Mouse (Mus musculus) ovary, postnatal 36 days (tissue): ENCODE data around the gene Tmem86b.

Experiments used
- DNase-seq: peaks from one replicate; pipeline ENCODE4 v3.0.0; 2022; ENCODE audit warnings: low spot score, mixed read lengths

Tmem86b gene

DNA sequence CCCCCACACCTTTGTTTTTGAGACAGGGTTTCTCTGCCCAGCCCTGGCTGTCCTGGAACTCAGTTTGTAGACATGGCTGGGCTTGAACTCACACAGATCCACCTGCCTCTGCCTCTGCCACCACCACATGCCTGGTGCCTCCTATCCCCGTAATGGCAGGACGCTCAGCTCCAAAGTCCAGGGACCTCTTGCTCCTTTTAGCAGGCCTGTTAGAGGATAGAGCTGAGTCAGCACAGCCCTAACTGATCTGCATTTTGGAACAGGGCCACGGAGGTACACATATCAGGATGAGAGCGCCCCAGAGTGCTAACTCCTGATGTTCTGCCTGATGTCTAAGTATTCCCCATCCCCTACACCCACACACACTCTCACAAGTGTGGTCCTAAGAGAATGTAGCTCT is at the start of gene Tmem86b:
Gene Tmem86b, minus strand, starts transcription at position 392 of the 400 bp plus-strand sequence.
- no peak for DNase-seq

- no peak for DNase-seq
Measured at GRCm38 (mm10) chr7:4675200-4675599, 44.0 kb upstream of the Tmem86b start.

GRCm38 (mm10) chr7:4674114-4674731 is 43.0 kb upstream of the Tmem86b start:
- DNase-seq = no peak

GRCm38 (mm10) chr7:4671956-4672355 is 40.7 kb upstream of the Tmem86b start:
- no peak for DNase-seq

- no peak for DNase-seq
Measured at GRCm38 (mm10) chr7:4670655-4671255, 39.5 kb upstream of the Tmem86b start.

DNA sequence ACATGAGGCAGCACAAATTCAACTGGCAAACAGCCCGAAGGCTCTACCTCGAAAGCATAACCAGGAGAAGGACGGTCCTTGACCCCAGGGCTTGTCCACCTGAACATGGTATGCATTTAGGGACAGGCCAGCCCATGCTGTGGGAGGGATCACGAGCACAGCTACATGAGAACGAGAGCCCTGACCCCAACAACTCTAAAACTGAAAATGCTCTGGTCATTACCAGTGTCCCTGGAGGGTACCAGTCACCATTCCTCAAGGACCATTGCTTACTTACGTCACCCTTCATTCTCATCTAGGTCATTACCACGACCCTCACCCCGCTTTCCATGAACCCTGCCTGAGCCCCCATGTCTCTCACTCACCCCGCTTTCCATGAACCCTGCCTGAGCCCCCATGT is 37.9 kb upstream of the Tmem86b start:
- DNase-seq = no peak

DNA sequence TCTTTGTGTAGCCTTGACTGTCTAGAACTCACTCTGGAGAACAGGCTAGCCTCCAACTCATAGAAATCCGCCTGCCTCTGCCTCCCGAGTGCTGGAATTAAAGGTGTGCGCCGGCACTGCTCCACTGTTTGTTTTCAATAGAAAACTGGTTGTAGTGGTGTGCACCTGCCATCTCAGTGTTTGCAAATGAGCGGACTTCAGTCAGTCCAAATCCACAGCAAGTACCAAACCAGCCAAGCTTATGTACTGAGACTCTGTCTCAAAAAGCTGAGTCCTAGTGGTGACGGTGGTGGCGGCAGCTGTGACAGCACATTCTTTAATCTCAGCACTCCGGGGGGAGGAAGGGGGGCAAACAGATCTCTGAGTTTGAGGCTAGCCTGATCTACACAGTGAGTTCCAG is 37.3 kb upstream of the Tmem86b start:
- no peak for DNase-seq

- no peak for DNase-seq
Measured at GRCm38 (mm10) chr7:4666871-4667270, 35.6 kb upstream of the Tmem86b start.

DNA sequence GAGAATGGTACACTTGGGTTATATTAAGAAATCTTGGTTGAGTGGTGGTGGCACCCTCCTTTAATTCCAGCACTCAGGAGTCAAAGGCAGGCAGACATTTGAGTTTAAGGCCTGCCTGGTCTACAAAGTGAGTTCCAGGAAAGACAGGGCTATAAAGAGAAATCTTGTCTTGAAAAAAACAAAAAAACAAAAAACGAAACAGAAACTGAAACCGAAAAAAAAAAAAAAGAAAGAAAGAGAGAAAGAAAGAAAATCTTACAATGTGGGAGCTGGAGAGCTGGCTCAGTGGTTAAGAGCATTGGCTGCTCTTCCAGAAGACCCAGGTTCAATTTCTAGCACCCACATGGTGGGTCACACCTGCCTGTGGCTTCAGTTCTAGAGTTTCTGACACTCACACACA is 32.5 kb upstream of the Tmem86b start:
- DNase-seq = no peak

GRCm38 (mm10) chr7:4663179-4663578 is 32.0 kb upstream of the Tmem86b start:
- no peak for DNase-seq

- no peak for DNase-seq
Measured at GRCm38 (mm10) chr7:4659911-4660443, 28.8 kb upstream of the Tmem86b start.

DNA sequence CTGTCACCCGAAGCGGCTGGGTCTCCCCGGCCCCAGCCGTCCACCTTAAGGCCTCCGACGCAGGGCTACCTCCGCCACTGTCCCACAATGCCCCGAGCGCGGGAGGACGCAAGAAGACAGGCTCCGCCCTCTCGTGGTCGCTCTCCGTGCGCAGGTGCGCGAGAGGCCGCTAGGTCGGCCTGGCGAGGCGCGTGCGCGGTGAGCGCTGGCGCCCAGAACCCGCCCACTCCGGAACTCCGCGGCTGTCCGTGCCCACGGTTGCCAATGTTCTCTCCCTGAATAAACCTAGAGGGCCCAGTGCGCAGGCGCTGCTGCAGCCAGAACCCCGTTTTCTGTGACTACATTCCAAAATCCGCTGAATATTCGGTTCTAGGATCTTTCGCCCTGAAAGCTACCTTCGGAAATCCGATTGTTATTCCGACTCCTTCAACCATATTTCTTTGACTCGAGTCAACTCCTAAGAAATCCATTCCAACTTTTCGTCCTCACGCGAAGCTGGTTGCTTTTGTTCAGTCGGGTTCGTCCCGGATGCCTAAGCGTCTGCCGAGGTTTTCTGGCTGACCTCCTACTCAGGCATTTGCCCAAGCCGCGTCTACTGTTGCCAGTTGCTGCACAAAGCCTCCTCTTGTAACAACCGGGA is 27.8 kb upstream of the Tmem86b start, which contains the start of gene Ppp6r1:
Gene Ppp6r1, minus strand, starts transcription at position 108 of the 640 bp plus-strand sequence.
- peak; percentile 98 for DNase-seq

GRCm38 (mm10) chr7:4658128-4658907 is 27.1 kb upstream of the Tmem86b start:
- DNase-seq = no peak

GRCm38 (mm10) chr7:4657521-4658127 is 26.4 kb upstream of the Tmem86b start:
- DNase-seq = no peak

- no peak for DNase-seq
Measured at GRCm38 (mm10) chr7:4656818-4657217, 25.6 kb upstream of the Tmem86b start.

GRCm38 (mm10) chr7:4655916-4656315 is 24.7 kb upstream of the Tmem86b start:
- DNase-seq = no peak

- DNase-seq = no peak
Measured at GRCm38 (mm10) chr7:4655393-4655792, 24.2 kb upstream of the Tmem86b start.

DNA sequence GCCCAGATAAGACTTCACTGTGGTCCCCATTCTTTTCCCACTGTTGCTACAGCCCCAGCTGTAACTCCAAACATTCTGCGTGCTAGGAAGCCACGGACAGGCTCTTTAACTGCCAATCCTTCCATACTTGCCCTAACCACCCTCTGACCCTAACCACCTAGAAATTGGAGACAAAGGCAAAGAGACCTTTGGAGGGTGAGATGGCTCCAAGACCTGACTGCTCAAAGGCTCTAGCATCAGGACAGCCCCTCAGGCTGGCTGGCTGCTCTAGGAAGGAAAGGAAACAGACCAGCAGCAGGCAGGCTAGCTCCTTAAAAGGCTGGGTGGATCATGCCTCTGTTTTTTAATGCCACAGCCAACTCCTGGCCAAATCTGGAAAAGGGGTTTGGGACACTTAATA is 23.0 kb upstream of the Tmem86b start:
- DNase-seq = no peak

- DNase-seq = no peak
Measured at GRCm38 (mm10) chr7:4653780-4654179, 22.6 kb upstream of the Tmem86b start.

GRCm38 (mm10) chr7:4653351-4653750 is 22.1 kb upstream of the Tmem86b start:
- no peak for DNase-seq

DNA sequence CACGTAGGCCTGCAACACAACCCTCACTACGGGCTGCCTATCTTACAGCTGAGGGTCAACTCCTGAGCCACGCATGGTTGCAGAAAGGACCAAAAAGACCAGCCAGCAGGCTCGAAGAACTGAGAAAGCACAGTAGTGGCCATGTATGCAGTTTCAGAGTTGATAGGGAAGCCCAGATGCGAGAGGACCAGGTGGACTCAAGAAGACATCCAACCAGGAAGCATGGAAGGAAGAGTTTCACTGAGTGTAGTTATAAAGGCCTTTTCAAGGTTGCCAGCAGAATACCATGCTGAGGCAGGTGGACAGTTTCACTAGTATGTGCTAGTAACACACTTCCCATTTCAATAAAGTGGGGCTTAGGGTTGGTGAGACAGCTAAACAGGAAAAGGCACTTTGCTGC is 21.5 kb upstream of the Tmem86b start:
- DNase-seq = no peak

- DNase-seq = no peak
Measured at GRCm38 (mm10) chr7:4651581-4651980, 20.4 kb upstream of the Tmem86b start.
